Mouse (Mus musculus) cerebellum, adult 9-11 months (tissue): ENCODE data around the gene Sla2.
"Not testable (repeated sequence)": the region's sequence is repeated elsewhere in the genome, so short reads cannot be mapped to it uniquely, and the experiment has no call there.

ENCODE experiments used
- DNase-seq: peaks from one replicate; pipeline ENCODE4 v3.0.0; 2022

Gene Sla2

DNA sequence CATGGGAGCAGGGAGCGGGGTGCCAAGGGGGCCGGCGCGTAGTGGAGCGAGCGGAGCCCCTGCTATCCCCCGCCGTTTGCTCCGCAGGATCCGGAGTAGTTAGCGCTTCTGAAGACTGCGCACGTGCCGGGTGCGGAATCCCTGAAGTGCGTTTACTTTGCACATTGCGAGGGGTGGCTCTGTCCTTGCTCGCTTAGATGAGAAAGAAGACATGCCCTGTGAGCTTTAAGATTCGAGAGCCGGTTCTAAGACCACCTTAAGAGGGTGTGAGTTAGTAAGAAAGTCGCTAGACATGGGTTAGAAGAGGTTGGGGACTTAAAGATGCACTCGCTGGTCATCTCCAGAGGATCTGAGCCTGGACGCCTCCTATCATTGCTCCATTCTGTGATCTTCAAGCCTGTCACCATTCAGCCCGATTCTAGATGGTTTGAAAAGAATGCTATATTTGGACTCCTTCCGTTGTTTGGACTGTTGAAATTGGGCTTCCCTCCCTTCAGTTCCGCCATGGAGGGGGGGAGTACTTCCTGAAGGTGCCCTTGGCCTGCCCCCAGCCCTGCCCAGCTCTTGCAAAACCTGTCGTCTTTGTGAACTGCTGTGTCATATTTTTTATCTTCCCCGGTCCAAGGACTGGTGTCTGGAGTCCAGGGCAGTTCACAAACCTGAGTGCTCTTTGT, 23.4 kb downstream of the Sla2 start:
- DNase-seq, result no peak

GRCm38 (mm10) chr2:156862772-156863486, 24.1 kb downstream of the Sla2 start, which contains the start of gene Rab5if:
Gene Rab5if (plus strand): TSS chr2:156863128.
- peak; percentile 98 for DNase-seq

DNA sequence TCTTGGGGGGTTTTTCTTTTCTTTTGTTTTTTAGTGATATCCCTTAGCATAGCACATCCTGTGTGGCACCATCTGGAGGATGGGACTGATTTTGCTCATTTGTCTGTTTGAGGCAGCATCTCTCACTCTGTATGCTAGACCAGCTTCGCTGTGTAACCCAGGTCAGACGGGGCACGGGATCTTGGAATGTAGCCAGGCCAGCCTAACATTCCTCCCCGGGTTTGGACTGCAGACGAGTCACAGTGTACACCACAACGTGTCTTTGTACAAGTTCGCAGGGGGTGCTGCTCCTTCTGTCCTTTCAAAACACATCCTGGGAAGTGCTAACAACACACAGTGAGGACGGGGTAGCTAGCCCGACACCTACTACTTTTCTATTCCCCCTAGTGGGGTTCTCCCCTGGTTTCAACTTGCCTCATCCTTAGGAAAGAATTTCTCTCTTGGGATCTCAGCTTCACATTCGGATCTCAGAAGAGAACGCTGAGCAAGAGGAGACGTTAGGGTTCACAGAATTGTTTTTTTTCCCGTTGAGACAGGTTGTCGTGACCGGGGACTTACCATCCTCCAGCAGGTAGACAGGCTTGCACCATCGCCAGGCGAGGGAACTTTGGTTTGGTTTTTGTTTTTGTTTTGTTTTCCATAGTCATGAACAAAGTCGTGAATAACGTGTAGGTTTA, 24.8 kb downstream of the Sla2 start:
- peak; percentile 65 for DNase-seq

DNA sequence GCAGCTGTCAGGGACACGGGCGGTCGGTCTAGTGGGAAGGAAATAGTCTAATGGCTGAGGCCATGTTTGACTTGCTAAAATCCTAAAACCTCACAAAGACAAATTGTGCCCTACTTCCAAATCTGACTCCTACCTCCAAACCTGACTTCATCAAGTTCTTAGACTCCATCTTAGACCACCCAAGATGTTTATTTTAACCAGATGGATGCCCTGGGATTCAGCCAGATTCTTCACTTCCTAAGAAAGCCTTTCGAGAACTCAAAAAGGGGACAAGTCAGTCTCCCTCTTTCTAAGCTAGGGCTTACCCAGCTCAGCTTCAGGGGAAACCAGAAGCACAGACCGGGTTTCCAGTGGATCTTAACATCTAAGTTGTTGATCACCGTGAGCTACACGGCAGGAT, 28.3 kb downstream of the Sla2 start:
- DNase-seq, result no peak

- no peak for DNase-seq
These were observed 29.2 kb downstream of the Sla2 start, which contains the start of gene 4930518I15Rik for GRCm38 (mm10) chr2:156857835-156858234. Gene 4930518I15Rik (minus strand): TSS chr2:156857946.

DNA sequence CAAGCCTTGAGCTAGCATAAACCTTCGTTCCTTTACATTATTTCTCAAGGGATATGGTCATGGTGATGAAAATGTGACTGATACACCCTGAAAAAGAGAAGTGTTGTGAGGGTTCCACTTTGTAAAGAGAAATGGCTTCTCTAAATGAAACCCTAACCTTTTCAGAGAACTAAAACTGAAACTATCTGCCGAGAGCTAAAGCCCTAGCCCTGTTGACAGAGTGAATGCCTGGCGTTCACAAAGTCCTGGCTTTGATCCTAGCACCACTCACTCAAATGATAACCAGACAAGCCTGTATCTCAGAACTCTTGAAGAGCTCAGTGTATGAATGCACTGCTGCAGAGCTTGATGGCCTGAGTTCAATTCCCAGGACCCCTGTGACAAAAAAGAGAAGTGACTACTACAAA, 29.6 kb downstream of the Sla2 start:
- DNase-seq, result no peak

GRCm38 (mm10) chr2:156856311-156856710, 30.7 kb downstream of the Sla2 start:
- DNase-seq, result no peak

GRCm38 (mm10) chr2:156853999-156854771, 32.8 kb downstream of the Sla2 start:
- not testable (repeated sequence) for DNase-seq

GRCm38 (mm10) chr2:156853584-156853983, 33.4 kb downstream of the Sla2 start:
- DNase-seq, result not testable (repeated sequence)

DNA sequence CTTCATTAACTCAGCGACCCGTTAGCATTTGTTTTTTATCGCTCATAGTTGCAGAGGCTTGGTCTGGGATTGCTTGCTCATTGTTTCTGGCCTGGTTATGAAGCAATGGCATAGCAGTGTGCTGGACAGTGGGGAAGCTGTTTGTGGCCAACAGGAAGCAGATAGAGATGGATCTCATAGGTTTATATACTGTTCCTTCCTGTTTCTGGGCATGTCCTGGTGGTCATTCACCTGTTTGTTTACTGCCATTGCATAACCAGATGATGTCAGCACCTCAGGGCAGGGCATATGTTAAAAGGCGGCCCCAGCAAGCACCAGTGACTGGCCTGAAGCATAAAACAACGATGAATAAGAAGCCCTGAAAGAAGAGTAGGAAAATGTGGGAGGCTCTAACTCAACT, 36.5 kb downstream of the Sla2 start:
- no peak for DNase-seq

- DNase-seq, result no peak
These were observed 38.3 kb downstream of the Sla2 start for GRCm38 (mm10) chr2:156848526-156849182.

DNA sequence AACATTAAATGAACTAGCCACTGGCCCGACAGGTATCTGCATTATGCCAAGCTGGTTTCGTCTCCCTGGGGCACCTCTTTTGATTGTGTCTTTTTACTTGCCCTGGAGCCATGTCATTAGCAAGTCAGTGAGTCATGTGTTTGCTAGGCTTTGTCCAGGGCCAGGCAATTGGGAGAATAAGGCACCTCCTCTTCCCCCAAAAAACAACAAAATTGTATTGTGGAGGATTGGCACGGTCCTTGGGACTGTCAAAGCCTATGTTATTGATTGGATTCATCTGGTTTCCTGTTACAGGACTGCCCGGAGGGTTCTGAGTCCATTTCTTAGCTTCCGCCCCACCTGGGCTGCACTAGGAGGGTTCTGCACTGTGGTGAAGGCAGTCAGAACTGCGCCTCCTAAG, 39.3 kb downstream of the Sla2 start:
- DNase-seq, result no peak

- no peak for DNase-seq
These were observed 42.3 kb downstream of the Sla2 start for GRCm38 (mm10) chr2:156844715-156845114.

- no peak for DNase-seq
These were observed 43.7 kb downstream of the Sla2 start for GRCm38 (mm10) chr2:156843331-156843730.

GRCm38 (mm10) chr2:156842711-156843110, 44.3 kb downstream of the Sla2 start:
- DNase-seq, result no peak

DNA sequence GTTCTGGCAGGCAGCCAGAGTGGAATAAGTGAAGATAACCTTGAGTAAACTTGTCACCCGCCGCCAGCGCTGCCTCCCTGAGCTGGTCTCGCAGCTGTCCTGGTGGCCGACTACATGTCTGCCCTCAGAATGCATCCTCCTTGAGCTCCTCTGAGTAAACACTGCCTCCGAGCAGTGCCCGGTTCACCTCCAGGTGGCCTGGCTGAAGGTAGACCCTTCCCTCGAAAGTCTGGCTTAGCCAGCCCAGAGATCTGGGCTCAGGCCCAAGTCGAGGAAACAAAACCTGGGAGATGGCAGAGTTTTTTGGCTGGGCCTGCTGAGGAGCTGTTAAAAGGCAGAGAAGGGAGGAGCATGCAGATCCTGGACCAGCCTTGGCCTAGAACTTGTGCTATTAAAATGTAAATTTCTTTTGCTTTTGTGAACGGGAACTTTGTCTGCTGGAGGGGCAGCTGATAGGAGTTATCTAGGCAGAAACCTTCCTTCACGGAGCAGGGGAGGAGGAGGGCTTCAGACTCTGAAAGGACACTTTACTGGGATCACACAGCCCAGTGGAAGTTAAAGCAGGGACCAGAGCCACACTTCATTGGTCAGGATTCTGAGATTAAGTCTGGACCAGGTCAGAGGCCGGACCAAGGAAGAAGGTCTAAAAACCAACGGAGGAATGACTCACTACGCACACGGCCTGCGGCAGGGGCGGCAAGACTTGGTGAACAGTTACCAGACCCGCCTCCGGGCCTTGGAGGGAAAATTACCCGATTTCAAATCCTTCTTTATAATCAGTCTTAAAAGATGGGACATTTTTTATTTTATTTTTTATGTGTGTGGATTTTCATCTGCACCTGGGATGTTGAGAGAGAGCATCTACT, 44.9 kb downstream of the Sla2 start:
- DNase-seq, result no peak

- no peak for DNase-seq
These were observed 45.8 kb downstream of the Sla2 start for GRCm38 (mm10) chr2:156841028-156841840.

DNA sequence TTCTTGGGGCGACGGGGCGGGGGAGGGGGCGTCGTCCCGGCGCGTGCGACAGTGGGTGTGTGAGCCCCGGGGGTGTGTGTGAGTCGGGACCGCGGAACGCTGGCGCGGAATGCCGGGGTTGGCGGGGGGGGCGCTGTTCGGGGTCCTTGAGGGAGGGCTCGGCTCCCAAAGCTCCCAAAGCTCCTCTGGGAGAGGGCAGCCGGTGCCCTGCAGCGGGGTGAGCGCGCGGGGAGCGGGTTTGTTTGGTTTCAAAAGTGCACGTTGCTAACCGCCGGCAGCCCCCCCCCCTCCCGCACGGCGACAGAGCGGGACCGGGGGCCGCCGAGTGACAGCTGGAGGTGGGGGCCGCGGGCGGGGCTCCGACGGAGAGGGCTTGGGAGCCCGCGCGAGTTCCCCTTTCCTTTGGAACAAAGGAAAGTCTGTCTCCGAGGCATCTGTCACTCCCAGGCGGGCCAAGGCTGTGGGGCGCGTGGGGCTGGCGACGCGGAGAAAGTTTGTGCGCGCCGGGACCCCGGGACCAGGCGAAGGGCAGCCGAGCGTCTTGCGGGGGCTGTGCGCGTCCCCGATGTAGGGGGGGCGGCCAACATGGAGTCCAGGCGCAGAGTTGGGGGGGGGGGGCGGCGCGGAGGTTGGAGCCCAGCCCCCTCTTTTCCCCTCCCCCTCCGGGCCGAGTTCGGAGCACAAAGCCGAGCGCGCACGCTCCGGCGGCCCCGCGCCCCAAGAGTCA, 46.5 kb downstream of the Sla2 start:
- DNase-seq, result no peak

DNA sequence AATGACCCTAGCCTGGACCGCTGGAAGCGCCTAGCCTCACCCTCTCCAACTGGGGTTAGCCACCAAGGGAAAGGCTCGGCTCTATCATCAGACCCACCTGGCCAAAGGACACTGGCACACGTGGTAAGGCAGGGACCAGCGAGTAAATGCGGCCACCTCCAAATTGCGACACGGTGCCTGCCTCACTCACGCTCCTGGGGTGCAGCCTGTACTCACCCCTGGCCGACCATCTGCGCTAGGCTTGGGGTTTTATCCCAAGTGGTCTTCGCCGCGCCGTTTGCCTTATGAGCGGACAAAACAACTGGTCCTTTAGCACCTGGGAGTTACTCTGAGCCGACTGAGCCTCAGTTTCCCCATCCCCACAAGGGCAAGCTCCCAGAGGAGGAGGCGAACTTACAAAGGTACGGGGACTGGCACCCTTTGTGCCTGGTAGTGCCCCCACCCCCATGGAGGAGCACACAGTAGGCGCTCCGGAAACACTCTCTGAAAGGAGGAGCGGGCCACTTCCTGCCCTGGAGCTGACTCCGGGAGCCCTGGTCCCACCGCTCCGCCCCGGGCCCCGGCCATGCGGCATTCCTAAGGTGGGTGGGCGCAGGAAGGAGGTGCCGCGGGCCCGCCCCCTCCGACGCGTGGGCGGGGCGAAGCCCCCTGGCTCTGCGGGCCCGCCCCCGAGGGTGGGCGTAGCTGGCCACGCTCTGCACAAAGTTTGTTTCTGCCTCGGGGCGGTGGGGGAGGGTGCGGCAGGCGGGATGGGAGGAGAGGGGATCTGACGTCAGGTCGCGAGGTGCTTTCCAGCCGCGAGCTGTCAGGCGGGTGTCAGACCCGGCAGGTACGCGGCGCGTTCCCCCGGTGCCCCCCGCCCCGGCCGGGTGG, 47.4 kb downstream of the Sla2 start, which contains the start of gene Tgif2:
TSS of gene Tgif2 (plus strand) at position 689 of the 873 bp plus-strand sequence.
- no peak for DNase-seq
